Mouse (Mus musculus): Measurements from ENCODE around the gene Depdc5.

DNA sequence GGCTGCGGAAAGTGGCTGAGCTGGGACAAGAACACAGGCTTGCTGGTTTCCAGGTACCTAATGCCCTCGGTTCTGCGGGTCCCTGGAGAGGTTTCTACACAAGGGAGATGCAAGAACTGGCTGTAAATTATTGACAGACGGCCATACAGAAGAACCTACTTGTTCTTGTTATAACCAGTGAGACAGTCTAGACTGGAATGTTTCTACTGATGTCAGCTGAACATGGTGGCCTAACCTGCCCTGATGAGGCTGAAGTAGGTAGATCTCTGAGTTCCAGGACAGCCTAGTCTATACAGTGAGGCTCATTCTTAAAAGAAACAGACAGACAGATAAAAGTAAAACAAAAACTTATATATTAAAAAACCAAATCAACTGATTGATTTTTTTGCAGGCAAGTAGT lies 140.6 kb downstream of the Depdc5 start:
- TF ChIP-seq GATA1 (IDR thresholded peaks at IDR 0.05; ENCODE audit: borderline replicate concordance, low read length) (no peak), CTCF (IDR thresholded peaks at IDR 0.05; ENCODE audit: low read depth, low read length) (no peak), GATA2 (IDR thresholded peaks at IDR 0.05; ENCODE audit: borderline replicate concordance, low read depth, low read length) (no peak), TAL1 (conservative IDR thresholded peaks at IDR 0.05; ENCODE audit: low read depth, low read length) (no peak)
